Mouse (Mus musculus): Measurements from ENCODE around the gene Gm49378. TPM values are rescaled to one million over a fixed set of nuclear protein-coding genes. Genes with fewer than 3 reads are reported as not detected.
A peak's percentile ranks its signal among the peaks of the same experiment; 100 is the strongest.

Gene Gm49378
- 3.4 and 4.0 TPM in 2 replicates for polyA plus RNA-seq (2014; fragmentation: Nextera tagmentation; extraction: Ambion mirVana)

- Histone ChIP-seq H3K27ac (ENCODE audit: low read depth, low read length) (no peak within 1 kb of the TSS), H3K27me3 (ENCODE audit: control insufficient read depth, insufficient read depth, low read length) (no peaks in the 10 kb centered on the region), H3K9me3 (ENCODE audit: control insufficient read depth, low read length) (no peaks in the 10 kb centered on the region), H3K9ac (ENCODE audit: low read length) (no peak within 1 kb of the TSS), H3K4me3 (ENCODE audit: low read depth, low read length) (no peak within 1 kb of the TSS), H3K4me2 (ENCODE audit: low read depth, low read length, severe bottlenecking) (no peak within 1 kb of the TSS), H3K36me3 (ENCODE audit: control insufficient read depth, insufficient read depth, low read length) (peaks cover 17% of the 10 kb centered on the region), H3K4me1 (replicated peaks; ENCODE audit: control insufficient read depth, insufficient read depth, low read length) (peaks cover 9% of the 10 kb centered on the region)
- no peak for DNase-seq (ENCODE audit: low spot score)
- 94% methylated on average over 9 of the region's 9 CpGs for WGBS
- ATAC-seq (replicated peaks; ENCODE audit: low FRiP score): no peak
Observed at GRCm38 (mm10) chr14:55637795-55638194, at the start of gene Gm49378. TSS of gene Gm49378 (minus strand) at chr14:55637895.

- H3K9me3 ChIP-seq (ENCODE audit: control insufficient read depth, low read length): no peaks in the 10 kb centered on the region
- peak overlapping the region; percentile 82 for H3K9ac ChIP-seq (ENCODE audit: low read length)
- H3K4me1 ChIP-seq (replicated peaks; ENCODE audit: control insufficient read depth, insufficient read depth, low read length): peaks cover 5% of the 10 kb centered on the region
- H3K27me3 ChIP-seq (ENCODE audit: control insufficient read depth, insufficient read depth, low read length): no peaks in the 10 kb centered on the region
- H3K4me3 ChIP-seq (ENCODE audit: low read depth, low read length): peak overlapping the region; percentile 68
- H3K27ac ChIP-seq (ENCODE audit: low read depth, low read length): no peak overlapping the region
- peaks cover 8% of the 10 kb centered on the region; the same call in 1 of the 2 replicates for H3K36me3 ChIP-seq (ENCODE audit: control insufficient read depth, insufficient read depth, low read length)
- WGBS: 18% methylated on average over 3 of the region's 3 CpGs
- no peak for DNase-seq (ENCODE audit: low spot score)
- peak overlapping the region; percentile 79 for H3K4me2 ChIP-seq (ENCODE audit: low read depth, low read length, severe bottlenecking)
- peak; percentile 59; the same call in 1 of the 2 replicates for ATAC-seq (replicated peaks; ENCODE audit: low FRiP score)
Observed at GRCm38 (mm10) chr14:55682118-55682493, 44.4 kb upstream of the Gm49378 start.

- Histone ChIP-seq H3K9ac (ENCODE audit: low read length) (peak within 1 kb of the TSS; percentile 82), H3K4me3 (ENCODE audit: low read depth, low read length) (peak within 1 kb of the TSS; percentile 68), H3K4me1 (replicated peaks; ENCODE audit: control insufficient read depth, insufficient read depth, low read length) (peaks cover 5% of the 10 kb centered on the region), H3K9me3 (ENCODE audit: control insufficient read depth, low read length) (no peaks in the 10 kb centered on the region), H3K27ac (ENCODE audit: low read depth, low read length) (peak within 1 kb of the TSS; percentile 53), H3K36me3 (ENCODE audit: control insufficient read depth, insufficient read depth, low read length) (peaks cover 8% of the 10 kb centered on the region; the same call in 1 of the 2 replicates), H3K4me2 (ENCODE audit: low read depth, low read length, severe bottlenecking) (peak within 1 kb of the TSS; percentile 79), H3K27me3 (ENCODE audit: control insufficient read depth, insufficient read depth, low read length) (no peaks in the 10 kb centered on the region)
- peak; percentile 98 for DNase-seq (ENCODE audit: low spot score)
- under 1% methylated on average over 66 of the region's 66 CpGs for WGBS
- peak; percentile 98 for ATAC-seq (replicated peaks; ENCODE audit: low FRiP score)
Observed at GRCm38 (mm10) chr14:55681160-55682117, 43.7 kb upstream of the Gm49378 start, which contains the start of gene Tinf2. TSS of gene Tinf2 (minus strand) at chr14:55681820.

GRCm38 (mm10) chr14:55677615-55678014, 39.9 kb upstream of the Gm49378 start:
- Histone ChIP-seq H3K27me3 (ENCODE audit: control insufficient read depth, insufficient read depth, low read length) (no peaks in the 10 kb centered on the region), H3K27ac (ENCODE audit: low read depth, low read length) (no peak overlapping the region), H3K4me3 (ENCODE audit: low read depth, low read length) (no peak overlapping the region), H3K4me1 (replicated peaks; ENCODE audit: control insufficient read depth, insufficient read depth, low read length) (peaks cover 5% of the 10 kb centered on the region), H3K36me3 (ENCODE audit: control insufficient read depth, insufficient read depth, low read length) (peaks cover 8% of the 10 kb centered on the region; the same call in 1 of the 2 replicates), H3K9me3 (ENCODE audit: control insufficient read depth, low read length) (no peaks in the 10 kb centered on the region), H3K4me2 (ENCODE audit: low read depth, low read length, severe bottlenecking) (no peak overlapping the region), H3K9ac (ENCODE audit: low read length) (no peak overlapping the region)
- 86% methylated on average over 4 of the region's 4 CpGs for WGBS
- ATAC-seq (replicated peaks; ENCODE audit: low FRiP score) (no peak), DNase-seq (ENCODE audit: low spot score) (no peak)

- no peak for ATAC-seq (replicated peaks; ENCODE audit: low FRiP score)
- H3K36me3 ChIP-seq (ENCODE audit: control insufficient read depth, insufficient read depth, low read length): no peaks in the 10 kb centered on the region; the same call in 1 of the 2 replicates
- no peaks in the 10 kb centered on the region for H3K9me3 ChIP-seq (ENCODE audit: control insufficient read depth, low read length)
- no peaks in the 10 kb centered on the region for H3K27me3 ChIP-seq (ENCODE audit: control insufficient read depth, insufficient read depth, low read length)
- no peak for DNase-seq (ENCODE audit: low spot score)
- H3K9ac ChIP-seq (ENCODE audit: low read length): peak overlapping the region; percentile 38
- peak overlapping the region; percentile 54 for H3K4me2 ChIP-seq (ENCODE audit: low read depth, low read length, severe bottlenecking)
- 83% methylated on average over 7 of the region's 7 CpGs for WGBS
- 0 out of 2 replicates have a peak, but pooled peaks cover 2% of the 10 kb centered on the region for H3K4me1 ChIP-seq (replicated peaks; ENCODE audit: control insufficient read depth, insufficient read depth, low read length)
- H3K4me3 ChIP-seq (ENCODE audit: low read depth, low read length): peak overlapping the region; percentile 83
- H3K27ac ChIP-seq (ENCODE audit: low read depth, low read length): no peak overlapping the region
Observed at GRCm38 (mm10) chr14:55672741-55673060, 35.0 kb upstream of the Gm49378 start.

GRCm38 (mm10) chr14:55671833-55672740, 34.4 kb upstream of the Gm49378 start, which contains the start of the genes Gmpr2 and Nedd8:
TSS of gene Gmpr2 (plus strand) at chr14:55671941.
TSS of gene Nedd8 (minus strand) at chr14:55672124.
- Histone ChIP-seq H3K36me3 (ENCODE audit: control insufficient read depth, insufficient read depth, low read length) (no peaks in the 10 kb centered on the region; the same call in 1 of the 2 replicates), H3K4me1 (replicated peaks; ENCODE audit: control insufficient read depth, insufficient read depth, low read length) (0 out of 2 replicates have a peak, but pooled peaks cover 2% of the 10 kb centered on the region), H3K9ac (ENCODE audit: low read length) (peak within 1 kb of the TSS; percentile 76), H3K27ac (ENCODE audit: low read depth, low read length) (peak within 1 kb of the TSS; percentile 79), H3K9me3 (ENCODE audit: control insufficient read depth, low read length) (no peaks in the 10 kb centered on the region), H3K27me3 (ENCODE audit: control insufficient read depth, insufficient read depth, low read length) (no peaks in the 10 kb centered on the region), H3K4me3 (ENCODE audit: low read depth, low read length) (peak within 1 kb of the TSS; percentile 83), H3K4me2 (ENCODE audit: low read depth, low read length, severe bottlenecking) (peak within 1 kb of the TSS; percentile 54)
- ATAC-seq (replicated peaks; ENCODE audit: low FRiP score) (peak; percentile 96), DNase-seq (ENCODE audit: low spot score) (peak; percentile 91)
- WGBS: 1% methylated on average over 38 of the region's 38 CpGs

- DNase-seq (ENCODE audit: low spot score) (no peak), ATAC-seq (replicated peaks; ENCODE audit: low FRiP score) (peak; percentile 48)
- peak overlapping the region; percentile 83 for H3K4me3 ChIP-seq (ENCODE audit: low read depth, low read length)
- H3K36me3 ChIP-seq (ENCODE audit: control insufficient read depth, insufficient read depth, low read length): no peaks in the 10 kb centered on the region
- H3K27me3 ChIP-seq (ENCODE audit: control insufficient read depth, insufficient read depth, low read length): no peaks in the 10 kb centered on the region
- 0% methylated on average over 12 of the region's 12 CpGs for WGBS
- 0 out of 2 replicates have a peak, but pooled peaks cover 2% of the 10 kb centered on the region for H3K4me1 ChIP-seq (replicated peaks; ENCODE audit: control insufficient read depth, insufficient read depth, low read length)
- peak overlapping the region; percentile 76 for H3K9ac ChIP-seq (ENCODE audit: low read length)
- H3K4me2 ChIP-seq (ENCODE audit: low read depth, low read length, severe bottlenecking): peak overlapping the region; percentile 54
- no peaks in the 10 kb centered on the region for H3K9me3 ChIP-seq (ENCODE audit: control insufficient read depth, low read length)
- peak overlapping the region; percentile 79 for H3K27ac ChIP-seq (ENCODE audit: low read depth, low read length)
Observed at GRCm38 (mm10) chr14:55671486-55671832, 33.8 kb upstream of the Gm49378 start.

GRCm38 (mm10) chr14:55660636-55661035, 22.9 kb upstream of the Gm49378 start:
- no peaks in the 10 kb centered on the region for H3K27me3 ChIP-seq (ENCODE audit: control insufficient read depth, insufficient read depth, low read length)
- no peaks in the 10 kb centered on the region; the same call in 1 of the 2 replicates for H3K36me3 ChIP-seq (ENCODE audit: control insufficient read depth, insufficient read depth, low read length)
- no peak overlapping the region; the same call in 1 of the 2 replicates for H3K9ac ChIP-seq (ENCODE audit: low read length)
- H3K27ac ChIP-seq (ENCODE audit: low read depth, low read length): no peak overlapping the region
- H3K4me2 ChIP-seq (ENCODE audit: low read depth, low read length, severe bottlenecking): no peak overlapping the region; the same call in 1 of the 2 replicates
- ATAC-seq (replicated peaks; ENCODE audit: low FRiP score): no peak
- H3K4me3 ChIP-seq (ENCODE audit: low read depth, low read length): peak overlapping the region; percentile 58
- 0 out of 2 replicates have a peak, but pooled peaks cover 2% of the 10 kb centered on the region for H3K4me1 ChIP-seq (replicated peaks; ENCODE audit: control insufficient read depth, insufficient read depth, low read length)
- H3K9me3 ChIP-seq (ENCODE audit: control insufficient read depth, low read length): no peaks in the 10 kb centered on the region
- DNase-seq (ENCODE audit: low spot score): no peak
- 44% methylated on average over 2 of the region's 2 CpGs for WGBS

Measured in forebrain, embryonic 11.5 days (tissue).